Mouse (Mus musculus) brown adipose tissue, adult 24 weeks (tissue): ENCODE data around the gene Fktn. TPM values are rescaled to one million over a fixed set of nuclear protein-coding genes. Genes with fewer than 3 reads are reported as not detected.

Experiments used
- polyA plus RNA-seq: library from polyadenylated mRNA; stranded (reverse); fragments of >200 nt; gene quantifications from 2 replicates; pipeline ENCODE4 v1.2.4, GENCODE M21; 2012; ENCODE audit not compliant: missing spikeins, insufficient read depth, insufficient read length

Gene Fktn
- polyA plus RNA-seq, 1 experiment, result 22.3 TPM

Other genes with a start within 250 kb of the Fktn start
- gene Fsd1l, start 82.5 kb upstream of the Fktn start, polyA plus RNA-seq, result 2.5 and 3.8 TPM in 2 replicates
- not detected in 2 replicates for gene Tal2, start 65.7 kb downstream of the Fktn start, polyA plus RNA-seq
- gene Tmem38b, start 112.0 kb downstream of the Fktn start, polyA plus RNA-seq, result 47.0 and 65.4 TPM in 2 replicates